Mouse (Mus musculus): ENCODE measurements around the gene Sypl2. TPM values are rescaled to one million over a fixed set of nuclear protein-coding genes. Genes with fewer than 3 reads are reported as not detected.

Sypl2 gene
- not detected for total RNA-seq (2023)

GRCm38 (mm10) chr3:108226558-108227350, at the start of gene Sypl2:
TSS of gene Sypl2 (minus strand) at chr3:108226648.

GRCm38 (mm10) chr3:108256719-108257637, 30.5 kb upstream of the Sypl2 start, which contains the start of gene Psma5:
TSS of gene Psma5 (plus strand) at chr3:108256926.

GRCm38 (mm10) chr3:108210771-108211139, 15.7 kb downstream of the Sypl2 start, which contains the start of gene Atxn7l2:
TSS of gene Atxn7l2 (minus strand) at chr3:108210934.

GRCm38 (mm10) chr3:108200329-108201323, 25.8 kb downstream of the Sypl2 start, which contains the start of gene Cyb561d1:
TSS of gene Cyb561d1 (minus strand) at chr3:108201212.

GRCm38 (mm10) chr3:108186098-108187047, 40.1 kb downstream of the Sypl2 start, which contains the start of gene Amigo1:
TSS of gene Amigo1 (plus strand) at chr3:108186335.

Other genes starting within 250 kb of the Sypl2 start
- gene Gstm2, start 240.2 kb downstream of the Sypl2 start, total RNA-seq (2023) = under 1 TPM in 1 of 2 experiments, not detected in 1; 0.57 TPM
- gene Gstm1, start 208.7 kb downstream of the Sypl2 start, total RNA-seq (2023) = 100 to 1,000 TPM; 120 to 123 TPM
- 1 to 10 TPM; 4.4 to 5.2 TPM for gene Gstm4, start 181.8 kb downstream of the Sypl2 start, total RNA-seq (2023)
- 10 to 100 TPM; 52.3 to 63.7 TPM for gene Ampd2, start 140.0 kb downstream of the Sypl2 start, total RNA-seq (2023)
- gene Gnat2, start 133.9 kb downstream of the Sypl2 start, total RNA-seq (2023) = under 1 TPM in 1 of 2 experiments, not detected in 1; 0.50 TPM
- 100 to 1,000 TPM; 103 to 111 TPM for gene Gnai3, start 80.5 kb downstream of the Sypl2 start, total RNA-seq (2023)
- not detected for gene Gpr61, start 71.8 kb downstream of the Sypl2 start, total RNA-seq (2023)
- 1 to 10 TPM in 1 of 2 experiments, under 1 TPM in 1; 0.88 to 1.2 TPM for gene Amigo1, start 40.3 kb downstream of the Sypl2 start, total RNA-seq (2023)
- gene Cyb561d1, start 25.4 kb downstream of the Sypl2 start, total RNA-seq (2023) = 10 to 100 TPM; 22.3 to 26.6 TPM
- 1 to 10 TPM; 8.2 to 9.6 TPM for gene Atxn7l2, start 15.7 kb downstream of the Sypl2 start, total RNA-seq (2023)
- 10 to 100 TPM; 35.3 to 40.1 TPM for gene Psma5, start 30.3 kb upstream of the Sypl2 start, total RNA-seq (2023)
- 100 to 1,000 TPM; 147 to 157 TPM for gene Sort1, start 57.4 kb upstream of the Sypl2 start, total RNA-seq (2023)
- gene Mybphl, start 138.3 kb upstream of the Sypl2 start, total RNA-seq (2023) = not detected
- 10 to 100 TPM; 10.7 to 13.7 TPM for gene Psrc1, start 157.2 kb upstream of the Sypl2 start, total RNA-seq (2023)
- 1 to 10 TPM in 1 of 2 experiments, under 1 TPM in 1; 0.75 to 1.2 TPM for gene Celsr2, start 188.9 kb upstream of the Sypl2 start, total RNA-seq (2023)
- gene Sars, start 218.6 kb upstream of the Sypl2 start, total RNA-seq (2023) = 10 to 100 TPM; 57.9 to 65.7 TPM